Mouse (Mus musculus): Measurements from ENCODE around the gene Nos2. TPM values are rescaled to one million over a fixed set of nuclear protein-coding genes. Genes with fewer than 3 reads are reported as not detected.
"Not testable (repeated sequence)": the region's sequence is repeated elsewhere in the genome, so short reads cannot be mapped to it uniquely, and the experiment has no call there.

Nos2 gene
- polyA plus RNA-seq, 1 experiment = not detected

DNA sequence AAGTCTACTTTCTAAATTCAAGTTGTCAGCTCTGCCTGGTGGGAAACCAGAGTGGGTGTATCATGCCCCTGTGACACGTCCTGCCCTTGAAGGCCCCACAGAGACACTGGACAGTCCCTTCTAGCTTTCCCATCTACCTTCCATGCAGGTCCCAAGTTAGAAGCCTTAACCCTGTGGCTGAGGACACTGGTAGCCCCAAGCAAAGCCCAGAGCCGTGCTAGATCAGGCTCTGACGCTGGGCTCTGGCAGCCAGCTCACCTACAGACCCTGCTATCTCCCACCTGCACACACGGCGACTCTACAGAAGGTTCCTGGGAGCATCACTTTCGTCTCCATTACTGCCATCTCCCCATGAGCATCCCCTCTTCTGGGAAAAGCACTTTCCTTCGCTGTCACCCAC, 63.0 kb downstream of the Nos2 start:
- Histone ChIP-seq H3K27ac (ENCODE audit: insufficient read depth, low read depth, low read length) (peak overlapping the region; percentile 68), H3K4me1 (ENCODE audit: control insufficient read depth, insufficient read depth, low read length) (peaks cover 29% of the 10 kb centered on the region), H3K4me3 (ENCODE audit: insufficient read depth, low read length) (peak overlapping the region; percentile 64)
- no peak for TF ChIP-seq POLR2A (IDR thresholded peaks at IDR 0.05; ENCODE audit: borderline replicate concordance, low read depth, low read length)
- TF ChIP-seq CTCF (IDR thresholded peaks at IDR 0.05; ENCODE audit: low read depth, low read length) = no peak

DNA sequence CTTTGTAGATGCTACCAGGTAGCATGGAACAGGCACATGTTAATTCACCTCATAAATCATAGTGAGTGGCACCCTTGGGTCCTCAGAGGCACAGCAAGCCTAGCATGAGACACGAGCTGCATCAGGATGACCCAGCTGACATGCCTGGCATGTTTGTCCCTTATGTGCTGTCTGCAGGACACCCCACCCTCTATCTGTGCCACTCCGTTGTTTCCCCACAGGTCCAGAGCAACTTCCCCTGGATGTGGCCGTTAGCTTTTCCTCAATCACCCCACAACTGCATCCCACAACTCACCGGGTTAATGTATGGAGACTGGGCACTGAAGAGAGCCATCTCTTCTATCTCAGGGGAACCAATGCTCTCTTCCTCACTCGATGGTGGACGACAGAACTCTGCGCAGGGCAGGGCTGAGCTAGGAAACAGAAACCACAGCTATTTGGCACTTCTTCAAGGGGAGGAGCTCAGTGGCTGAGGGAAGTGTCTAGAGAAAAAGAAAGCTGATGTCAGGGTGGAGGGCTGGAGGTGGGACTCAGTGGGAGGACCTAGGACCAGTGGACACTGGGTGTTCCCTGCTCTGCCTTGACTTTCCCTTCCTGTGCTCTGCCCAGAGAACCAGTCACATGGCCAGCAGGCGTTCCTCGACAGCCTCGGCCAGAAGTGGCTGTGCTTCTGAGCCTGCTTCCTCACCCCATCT, 64.0 kb downstream of the Nos2 start, which contains the start of gene Lgals9:
Gene Lgals9, minus strand, starts transcription at position 464 of the 695 bp plus-strand sequence.
- H3K27ac ChIP-seq (ENCODE audit: insufficient read depth, low read depth, low read length) = peak within 1 kb of the TSS; percentile 64
- H3K4me3 ChIP-seq (ENCODE audit: insufficient read depth, low read length) = peak within 1 kb of the TSS; percentile 64
- peaks cover 29% of the 10 kb centered on the region for H3K4me1 ChIP-seq (ENCODE audit: control insufficient read depth, insufficient read depth, low read length)
- 0 out of 2 replicates have a peak, but pooled peaks have one; percentile 25 for TF ChIP-seq POLR2A (IDR thresholded peaks at IDR 0.05; ENCODE audit: borderline replicate concordance, low read depth, low read length)
- no peak for TF ChIP-seq CTCF (IDR thresholded peaks at IDR 0.05; ENCODE audit: low read depth, low read length)

DNA sequence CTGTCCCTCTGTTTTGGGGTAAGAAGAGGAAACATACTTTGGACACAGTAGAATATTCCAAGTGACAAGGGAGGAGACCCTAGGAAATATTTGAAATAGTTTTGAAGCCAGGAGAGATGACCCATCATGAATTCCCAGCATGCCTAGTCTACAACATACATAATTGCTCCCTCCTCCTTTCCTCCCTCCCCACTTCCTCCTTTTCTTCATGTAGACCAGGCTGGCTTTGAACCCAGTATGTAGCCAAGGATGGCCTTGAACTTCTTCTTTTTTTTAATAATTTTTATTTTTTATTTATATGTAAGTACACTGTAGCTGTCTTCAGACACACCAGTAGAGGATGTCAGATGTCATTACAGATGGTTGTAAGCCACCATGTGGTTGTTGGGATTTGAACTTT, 64.9 kb downstream of the Nos2 start:
- TF ChIP-seq POLR2A (IDR thresholded peaks at IDR 0.05; ENCODE audit: borderline replicate concordance, low read depth, low read length) = no peak
- no peak for TF ChIP-seq CTCF (IDR thresholded peaks at IDR 0.05; ENCODE audit: low read depth, low read length)
- H3K4me1 ChIP-seq (ENCODE audit: control insufficient read depth, insufficient read depth, low read length) = peaks cover 29% of the 10 kb centered on the region
- no peak overlapping the region for H3K4me3 ChIP-seq (ENCODE audit: insufficient read depth, low read length)
- H3K27ac ChIP-seq (ENCODE audit: insufficient read depth, low read depth, low read length) = peak overlapping the region; percentile 25; the same call in 1 of the 2 replicates

DNA sequence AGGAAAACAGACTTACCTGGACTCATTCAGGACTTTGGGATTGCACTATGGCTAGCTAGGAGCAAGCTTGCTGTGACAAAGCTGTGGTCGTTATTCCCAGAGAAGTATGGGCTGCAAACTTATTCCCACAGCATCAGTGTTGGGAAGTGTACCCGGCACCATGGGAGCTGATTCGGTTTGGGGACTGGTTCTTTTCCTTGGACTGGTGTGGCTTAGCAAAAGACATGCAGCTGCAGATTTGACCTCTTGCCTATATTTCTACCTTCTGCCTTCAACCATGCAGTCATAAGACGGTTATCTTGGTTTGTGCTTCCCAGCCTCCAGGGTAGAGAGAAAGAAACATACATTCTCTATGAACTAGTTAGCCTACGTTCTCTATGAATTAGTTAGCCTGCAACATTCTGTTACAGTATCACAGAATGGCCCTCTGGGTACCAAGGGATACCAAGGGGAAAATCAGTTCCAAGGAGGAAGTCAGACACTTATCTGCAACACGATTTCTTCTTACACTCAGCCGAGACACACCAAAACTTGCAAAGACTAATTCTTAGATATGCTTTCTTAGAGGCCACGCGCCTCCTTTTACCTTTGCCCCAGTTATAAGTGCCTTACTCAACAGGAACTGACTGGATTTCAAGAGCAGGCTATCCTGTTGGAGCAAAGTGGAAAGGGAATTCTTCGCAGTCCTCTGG, 65.9 kb downstream of the Nos2 start:
- H3K27ac ChIP-seq (ENCODE audit: insufficient read depth, low read depth, low read length) = no peak overlapping the region
- peaks cover 29% of the 10 kb centered on the region for H3K4me1 ChIP-seq (ENCODE audit: control insufficient read depth, insufficient read depth, low read length)
- no peak overlapping the region for H3K4me3 ChIP-seq (ENCODE audit: insufficient read depth, low read length)
- TF ChIP-seq CTCF (IDR thresholded peaks at IDR 0.05; ENCODE audit: low read depth, low read length) (no peak), POLR2A (IDR thresholded peaks at IDR 0.05; ENCODE audit: borderline replicate concordance, low read depth, low read length) (no peak)

DNA sequence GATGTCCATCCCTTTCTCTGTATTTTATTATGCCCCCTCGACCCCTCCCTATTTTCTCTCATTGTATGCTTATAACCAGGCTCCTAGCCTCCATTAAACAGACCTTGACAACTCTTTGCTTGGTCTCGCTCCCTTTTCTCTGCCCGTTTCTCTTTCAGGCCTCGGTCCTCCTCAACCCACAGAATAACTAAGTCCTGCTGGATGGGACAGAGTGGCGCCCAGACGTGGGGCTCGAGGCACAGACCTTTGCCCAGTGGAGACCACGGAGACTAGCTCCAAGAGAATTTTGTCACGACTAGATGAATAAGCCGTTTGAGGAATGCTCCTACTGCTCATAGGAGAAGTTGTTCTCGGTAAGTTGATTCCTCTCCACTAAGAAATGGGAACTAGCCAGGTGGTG, 68.6 kb downstream of the Nos2 start:
- H3K4me3 ChIP-seq (ENCODE audit: insufficient read depth, low read length); H3K27ac ChIP-seq (ENCODE audit: insufficient read depth, low read depth, low read length); H3K4me1 ChIP-seq (ENCODE audit: control insufficient read depth, insufficient read depth, low read length): not testable (repeated sequence)

DNA sequence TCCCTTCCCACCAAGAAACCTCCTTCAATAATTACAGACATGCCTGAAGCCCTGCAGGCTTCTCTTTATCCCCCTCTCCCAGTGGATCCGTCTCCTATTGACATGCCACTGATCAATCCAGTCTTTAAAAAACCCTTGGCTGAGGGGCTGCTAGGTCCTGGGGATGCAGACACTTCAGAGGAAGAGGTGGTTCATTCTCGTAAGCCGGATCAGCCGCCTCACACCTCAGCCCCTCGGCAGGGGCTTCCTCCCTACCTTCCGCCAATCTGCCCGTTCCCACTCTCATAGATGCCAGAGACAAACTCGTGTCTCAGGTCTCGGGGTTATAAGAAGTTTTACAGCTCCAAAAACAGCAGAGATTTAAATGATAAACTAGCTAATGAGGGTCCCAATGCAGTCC, 69.5 kb downstream of the Nos2 start:
- peaks cover 8% of the 10 kb centered on the region for H3K4me1 ChIP-seq (ENCODE audit: control insufficient read depth, insufficient read depth, low read length)
- TF ChIP-seq CTCF (IDR thresholded peaks at IDR 0.05; ENCODE audit: low read depth, low read length) = no peak
- TF ChIP-seq POLR2A (IDR thresholded peaks at IDR 0.05; ENCODE audit: borderline replicate concordance, low read depth, low read length) = no peak
- no peak overlapping the region for H3K27ac ChIP-seq (ENCODE audit: insufficient read depth, low read depth, low read length)
- no peak overlapping the region for H3K4me3 ChIP-seq (ENCODE audit: insufficient read depth, low read length)

DNA sequence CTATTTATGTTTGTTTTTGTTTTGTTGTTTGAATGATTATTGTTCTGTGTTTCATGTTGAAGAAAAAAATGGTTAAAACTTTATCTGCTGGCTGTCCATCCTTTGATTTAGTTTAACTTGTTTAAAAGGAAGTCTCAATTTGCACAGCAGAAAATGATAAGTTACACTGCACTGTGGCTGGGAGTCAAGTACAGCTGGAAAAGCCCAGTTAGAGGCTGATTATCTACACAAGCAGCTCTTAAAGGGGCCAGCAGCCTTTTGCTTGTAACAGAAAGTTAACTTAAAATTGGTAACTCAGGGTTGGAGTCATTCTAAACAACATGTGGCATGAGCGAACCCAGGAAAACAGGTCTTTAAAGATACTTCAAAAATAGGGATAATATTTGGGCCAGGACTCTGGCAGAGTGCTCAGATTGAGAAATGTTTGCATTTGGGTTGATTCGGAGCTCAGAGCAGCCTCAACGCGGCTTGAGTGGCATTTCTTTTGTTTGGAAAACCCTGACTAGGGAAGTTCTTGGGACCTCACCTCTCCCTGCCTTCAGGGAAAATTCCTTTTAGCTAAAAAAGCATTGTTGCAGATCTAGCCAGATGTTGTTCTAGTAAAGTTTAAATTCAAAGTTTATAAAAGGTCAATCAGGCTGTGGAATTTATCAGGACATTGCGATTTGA, 70.4 kb downstream of the Nos2 start:
- H3K27ac ChIP-seq (ENCODE audit: insufficient read depth, low read depth, low read length); H3K4me3 ChIP-seq (ENCODE audit: insufficient read depth, low read length): not testable (repeated sequence)

DNA sequence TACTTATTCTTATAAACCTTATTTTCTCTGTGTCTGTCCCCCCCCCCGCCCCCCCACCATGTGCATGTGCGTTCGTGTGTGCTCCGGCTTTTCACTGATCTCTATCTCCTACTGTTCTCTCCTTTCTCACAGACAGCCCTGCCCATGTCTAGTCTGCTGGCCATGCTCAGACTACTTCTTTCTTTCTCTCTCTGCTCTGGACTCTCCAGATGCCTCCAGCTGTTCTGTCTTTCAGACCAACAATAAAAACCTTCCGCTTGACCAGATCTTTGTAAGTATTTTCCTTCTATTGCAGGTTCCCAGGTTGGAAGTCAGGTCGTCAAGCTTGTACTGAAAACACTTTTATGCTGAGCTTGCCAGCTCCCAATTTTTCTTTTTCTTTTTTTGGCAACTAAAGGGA, 78.5 kb downstream of the Nos2 start:
- no peaks in the 10 kb centered on the region for H3K4me1 ChIP-seq (ENCODE audit: control insufficient read depth, insufficient read depth, low read length)
- TF ChIP-seq POLR2A (IDR thresholded peaks at IDR 0.05; ENCODE audit: borderline replicate concordance, low read depth, low read length) = no peak
- TF ChIP-seq CTCF (IDR thresholded peaks at IDR 0.05; ENCODE audit: low read depth, low read length) = no peak
- no peak overlapping the region for H3K4me3 ChIP-seq (ENCODE audit: insufficient read depth, low read length)
- no peak overlapping the region for H3K27ac ChIP-seq (ENCODE audit: insufficient read depth, low read depth, low read length)

More for the DNA sequence above, 70.4 kb downstream of the Nos2 start:
- H3K4me1 ChIP-seq (ENCODE audit: control insufficient read depth, insufficient read depth, low read length) = not testable (repeated sequence)

DNA sequence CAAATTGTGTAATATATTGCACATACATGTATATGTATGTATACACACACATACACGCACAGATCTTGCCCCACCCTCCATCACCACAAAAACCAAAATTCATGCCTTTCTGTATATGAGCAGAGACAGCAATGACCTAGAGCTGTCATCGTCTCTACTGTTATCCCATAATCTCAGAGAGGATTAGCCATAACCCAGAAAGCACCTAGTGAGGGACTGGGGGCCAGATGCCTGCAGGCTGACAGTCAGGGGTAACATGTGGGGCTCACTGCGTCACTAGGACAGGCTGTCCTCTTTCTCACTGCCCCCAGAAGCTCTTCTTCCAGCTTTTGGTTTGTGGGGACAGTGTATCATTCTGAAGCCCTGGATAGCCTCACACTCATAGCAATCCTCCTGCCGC, 81.3 kb downstream of the Nos2 start:
- no peak overlapping the region for H3K4me3 ChIP-seq (ENCODE audit: insufficient read depth, low read length)
- no peaks in the 10 kb centered on the region for H3K4me1 ChIP-seq (ENCODE audit: control insufficient read depth, insufficient read depth, low read length)
- TF ChIP-seq CTCF (IDR thresholded peaks at IDR 0.05; ENCODE audit: low read depth, low read length) (no peak), POLR2A (IDR thresholded peaks at IDR 0.05; ENCODE audit: borderline replicate concordance, low read depth, low read length) (no peak)
- H3K27ac ChIP-seq (ENCODE audit: insufficient read depth, low read depth, low read length) = no peak overlapping the region

DNA sequence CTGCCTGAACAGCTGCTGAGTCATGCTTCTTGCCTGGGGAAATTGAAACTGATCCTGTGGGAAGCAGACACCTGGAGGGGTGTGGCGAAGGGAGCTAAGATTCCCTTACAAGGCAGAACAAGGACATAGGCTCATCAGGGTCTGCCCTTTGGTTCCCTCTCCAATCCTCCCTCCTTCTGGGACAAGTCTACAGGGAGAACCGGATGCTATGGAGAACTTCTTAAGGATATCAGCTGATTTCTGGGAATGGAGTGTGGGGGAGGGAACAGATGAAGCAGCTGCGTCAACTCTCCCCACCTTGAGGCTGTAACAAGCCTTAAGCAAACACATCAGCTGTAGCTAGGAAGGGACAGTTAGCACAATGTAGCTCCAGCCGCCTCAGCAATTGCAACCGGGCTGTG, 82.0 kb downstream of the Nos2 start:
- no peak overlapping the region for H3K27ac ChIP-seq (ENCODE audit: insufficient read depth, low read depth, low read length)

More for the DNA sequence above, 82.0 kb downstream of the Nos2 start:
- Histone ChIP-seq H3K4me1 (ENCODE audit: control insufficient read depth, insufficient read depth, low read length) (no peaks in the 10 kb centered on the region), H3K4me3 (ENCODE audit: insufficient read depth, low read length) (no peak overlapping the region)
- TF ChIP-seq CTCF (IDR thresholded peaks at IDR 0.05; ENCODE audit: low read depth, low read length) = no peak
- no peak for TF ChIP-seq POLR2A (IDR thresholded peaks at IDR 0.05; ENCODE audit: borderline replicate concordance, low read depth, low read length)
